Mouse (Mus musculus): Measurements from ENCODE around the gene Ebf1. TPM values are rescaled to one million over a fixed set of nuclear protein-coding genes. Genes with fewer than 3 reads are reported as not detected.

Ebf1 gene
- polyA plus RNA-seq, 1 experiment from 2014 or later = 10.0 TPM

DNA sequence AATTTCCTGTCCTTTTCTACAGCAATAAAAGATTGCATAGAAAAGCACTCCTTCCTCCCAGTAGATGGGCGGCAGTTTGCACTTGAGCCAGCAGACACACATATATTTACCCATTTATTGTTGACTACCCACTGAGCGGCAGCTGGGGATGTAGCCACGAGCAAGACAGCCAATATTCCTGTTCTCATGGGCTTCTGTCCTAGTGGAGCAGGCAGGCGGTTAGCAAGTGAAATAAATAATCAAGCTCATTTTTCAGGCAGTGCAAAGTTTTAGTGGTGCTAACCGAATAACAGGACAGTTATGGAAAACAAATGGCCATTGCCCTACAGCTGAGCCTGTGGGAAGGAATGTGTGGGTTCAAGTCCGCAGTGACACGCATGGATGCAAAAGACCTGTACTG is 196.4 kb downstream of the Ebf1 start:
- H3K36me3 ChIP-seq (ENCODE audit: control insufficient read depth, insufficient read depth, low read length) = no peaks in the 10 kb centered on the region
- no peak overlapping the region for H3K27ac ChIP-seq (ENCODE audit: low read depth)
- H3K4me3 ChIP-seq (ENCODE audit: low read depth, low read length) = no peak overlapping the region
- H3K9me3 ChIP-seq (ENCODE audit: control insufficient read depth, low read length) = no peaks in the 10 kb centered on the region
- DNase-seq (ENCODE audit: low spot score) (no peak), ATAC-seq (replicated peaks; ENCODE audit: low FRiP score, low TSS enrichment, low read depth) (no peak)
- H3K4me2 ChIP-seq (ENCODE audit: low read length) = no peak overlapping the region
- 63% methylated on average over 7 of the region's 7 CpGs for WGBS
- H3K9ac ChIP-seq (ENCODE audit: low read length) = no peak overlapping the region
- H3K27me3 ChIP-seq (replicated peaks; ENCODE audit: control insufficient read depth, insufficient read depth, low read length) = no peaks in the 10 kb centered on the region
- no peaks in the 10 kb centered on the region for H3K4me1 ChIP-seq (replicated peaks; ENCODE audit: control insufficient read depth, insufficient read depth, low read length)

DNA sequence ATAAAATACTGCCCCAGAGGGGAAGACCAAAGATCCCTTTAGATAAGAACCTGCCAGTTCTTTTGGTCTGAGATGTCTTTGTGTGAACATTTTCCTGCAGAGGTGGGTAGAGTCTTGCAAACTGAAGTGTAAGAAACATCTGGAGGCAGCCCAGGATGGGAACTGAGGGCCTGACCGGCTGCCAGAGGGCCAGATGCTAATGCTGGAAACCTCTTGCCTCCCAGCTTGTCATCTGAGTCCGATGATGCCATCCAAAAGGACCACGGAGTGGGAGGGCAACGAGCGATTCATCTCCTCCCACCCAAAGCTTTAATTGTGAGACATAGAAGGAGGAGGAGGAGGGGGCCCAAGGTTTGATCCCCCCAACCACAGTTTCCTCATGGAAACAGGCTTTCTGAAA is 197.7 kb downstream of the Ebf1 start:
- Histone ChIP-seq H3K27ac (ENCODE audit: low read depth) (no peak overlapping the region), H3K4me1 (replicated peaks; ENCODE audit: control insufficient read depth, insufficient read depth, low read length) (no peaks in the 10 kb centered on the region), H3K27me3 (replicated peaks; ENCODE audit: control insufficient read depth, insufficient read depth, low read length) (no peaks in the 10 kb centered on the region), H3K9me3 (ENCODE audit: control insufficient read depth, low read length) (no peaks in the 10 kb centered on the region), H3K36me3 (ENCODE audit: control insufficient read depth, insufficient read depth, low read length) (no peaks in the 10 kb centered on the region), H3K4me2 (ENCODE audit: low read length) (no peak overlapping the region), H3K9ac (ENCODE audit: low read length) (no peak overlapping the region), H3K4me3 (ENCODE audit: low read depth, low read length) (no peak overlapping the region)
- DNase-seq (ENCODE audit: low spot score) (no peak), ATAC-seq (replicated peaks; ENCODE audit: low FRiP score, low TSS enrichment, low read depth) (no peak)
- WGBS = 83% methylated on average over 5 of the region's 5 CpGs

DNA sequence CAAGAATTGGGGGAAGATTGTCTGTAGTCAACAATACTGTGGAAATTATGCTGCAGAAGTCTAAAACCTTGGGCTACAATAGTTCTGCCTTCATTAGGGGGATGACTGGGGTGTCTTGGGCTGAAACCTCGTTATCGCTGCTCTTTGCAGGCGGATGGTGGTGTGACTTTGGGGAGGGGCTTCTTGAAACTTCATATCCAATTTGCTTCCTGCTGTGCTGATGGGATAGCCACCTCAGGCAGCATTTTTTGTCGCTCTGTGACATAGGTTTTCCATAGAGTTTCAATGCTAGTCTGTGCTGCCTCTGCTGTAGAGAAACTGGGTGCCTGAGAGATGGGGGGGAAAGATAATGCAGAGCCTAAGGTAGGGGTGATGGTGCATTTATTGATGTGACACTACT is 198.9 kb downstream of the Ebf1 start:
- DNase-seq (ENCODE audit: low spot score) (no peak), ATAC-seq (replicated peaks; ENCODE audit: low FRiP score, low TSS enrichment, low read depth) (no peak)
- no peaks in the 10 kb centered on the region for H3K9me3 ChIP-seq (ENCODE audit: control insufficient read depth, low read length)
- H3K4me2 ChIP-seq (ENCODE audit: low read length) = no peak overlapping the region
- H3K4me3 ChIP-seq (ENCODE audit: low read depth, low read length) = no peak overlapping the region
- no peak overlapping the region for H3K9ac ChIP-seq (ENCODE audit: low read length)
- H3K27ac ChIP-seq (ENCODE audit: low read depth) = no peak overlapping the region
- H3K27me3 ChIP-seq (replicated peaks; ENCODE audit: control insufficient read depth, insufficient read depth, low read length) = no peaks in the 10 kb centered on the region
- H3K4me1 ChIP-seq (replicated peaks; ENCODE audit: control insufficient read depth, insufficient read depth, low read length) = no peaks in the 10 kb centered on the region
- 84% methylated on average over 4 of the region's 4 CpGs for whole genome bisulfite sequencing
- no peaks in the 10 kb centered on the region for H3K36me3 ChIP-seq (ENCODE audit: control insufficient read depth, insufficient read depth, low read length)

DNA sequence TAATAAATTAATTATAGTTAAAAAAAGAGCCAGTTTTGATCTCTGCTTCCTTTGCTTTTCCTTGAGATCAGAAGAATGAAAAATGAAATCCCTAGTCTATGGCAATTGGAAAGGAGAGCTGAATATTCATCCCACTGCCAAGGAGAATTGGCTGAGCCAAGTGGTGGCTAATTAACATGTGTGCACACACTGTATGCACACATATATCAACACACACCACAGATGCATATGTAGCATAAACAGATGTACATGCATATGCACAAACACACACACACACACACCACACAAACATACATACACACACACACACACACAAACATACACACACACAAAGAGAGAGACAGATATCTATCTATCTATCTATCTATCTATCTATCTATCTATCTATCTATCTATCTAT is 205.2 kb downstream of the Ebf1 start:
- Histone ChIP-seq H3K4me1 (replicated peaks; ENCODE audit: control insufficient read depth, insufficient read depth, low read length) (no peaks in the 10 kb centered on the region), H3K4me3 (ENCODE audit: low read depth, low read length) (no peak overlapping the region), H3K27ac (ENCODE audit: low read depth) (no peak overlapping the region), H3K9ac (ENCODE audit: low read length) (no peak overlapping the region), H3K9me3 (ENCODE audit: control insufficient read depth, low read length) (no peaks in the 10 kb centered on the region), H3K4me2 (ENCODE audit: low read length) (no peak overlapping the region), H3K36me3 (ENCODE audit: control insufficient read depth, insufficient read depth, low read length) (no peaks in the 10 kb centered on the region), H3K27me3 (replicated peaks; ENCODE audit: control insufficient read depth, insufficient read depth, low read length) (no peaks in the 10 kb centered on the region)
- DNase-seq (ENCODE audit: low spot score) (no peak), ATAC-seq (replicated peaks; ENCODE audit: low FRiP score, low TSS enrichment, low read depth) (no peak)

DNA sequence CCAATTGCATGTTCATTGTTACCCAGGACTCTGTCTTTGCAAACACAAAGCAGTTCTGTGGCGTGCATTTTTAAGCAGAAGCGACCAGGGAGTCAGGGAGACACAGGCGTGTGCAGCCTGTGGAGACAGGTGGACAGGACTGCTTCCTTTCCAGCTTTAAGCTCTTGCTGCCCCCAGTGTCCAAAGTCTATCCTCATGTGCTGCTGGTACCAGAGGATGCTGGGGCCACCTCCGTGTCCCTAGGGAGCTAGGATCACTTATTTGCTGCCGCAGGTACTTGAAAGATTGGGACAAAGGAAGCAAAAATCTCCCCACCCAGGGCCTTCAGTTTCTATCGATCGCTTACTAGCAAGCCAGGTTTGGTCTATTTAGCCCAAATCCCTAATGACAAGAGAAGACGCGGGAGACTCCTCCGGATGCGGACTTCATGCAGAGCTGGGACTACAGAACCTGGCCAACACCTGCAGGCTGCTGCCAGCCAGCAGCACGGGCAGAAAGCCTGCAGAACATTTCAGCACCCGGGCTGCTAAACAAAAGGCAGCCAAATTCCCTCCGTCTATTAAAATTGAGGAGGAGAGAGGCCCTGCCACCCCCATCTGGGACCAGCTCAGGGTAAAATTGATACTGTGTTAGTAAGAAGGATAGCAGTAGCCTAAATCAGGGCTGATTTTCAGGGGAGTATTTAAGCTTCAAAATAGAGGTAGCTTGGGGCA is 215.3 kb downstream of the Ebf1 start:
- H3K4me3 ChIP-seq (ENCODE audit: low read depth, low read length) = no peak overlapping the region
- H3K27ac ChIP-seq (ENCODE audit: low read depth) = no peak overlapping the region
- WGBS = 21% methylated on average over 14 of the region's 14 CpGs
- H3K36me3 ChIP-seq (ENCODE audit: control insufficient read depth, insufficient read depth, low read length) = no peaks in the 10 kb centered on the region
- H3K27me3 ChIP-seq (replicated peaks; ENCODE audit: control insufficient read depth, insufficient read depth, low read length) = peaks cover 16% of the 10 kb centered on the region
- ATAC-seq (replicated peaks; ENCODE audit: low FRiP score, low TSS enrichment, low read depth) = no peak
- no peak overlapping the region for H3K9ac ChIP-seq (ENCODE audit: low read length)
- H3K4me1 ChIP-seq (replicated peaks; ENCODE audit: control insufficient read depth, insufficient read depth, low read length) = no peaks in the 10 kb centered on the region
- H3K4me2 ChIP-seq (ENCODE audit: low read length) = no peak overlapping the region
- H3K9me3 ChIP-seq (ENCODE audit: control insufficient read depth, low read length) = no peaks in the 10 kb centered on the region
- no peak for DNase-seq (ENCODE audit: low spot score)

DNA sequence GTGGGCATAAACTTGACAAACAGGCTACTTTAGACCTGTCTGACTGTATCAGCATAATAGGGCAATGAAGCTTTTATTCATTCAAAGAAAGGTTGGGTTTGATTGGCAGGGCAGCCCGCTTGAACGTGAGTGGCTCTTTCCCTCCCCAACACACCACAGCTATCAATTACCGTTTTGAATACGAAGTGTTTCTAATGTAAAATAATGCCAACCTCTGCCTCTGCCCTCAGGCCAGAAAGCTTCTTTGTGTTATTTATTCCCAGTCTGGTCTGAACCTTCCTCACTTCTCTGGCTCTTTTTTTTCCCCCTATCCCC is 215.8 kb downstream of the Ebf1 start:
- Histone ChIP-seq H3K9me3 (ENCODE audit: control insufficient read depth, low read length) (no peaks in the 10 kb centered on the region), H3K4me1 (replicated peaks; ENCODE audit: control insufficient read depth, insufficient read depth, low read length) (no peaks in the 10 kb centered on the region), H3K27ac (ENCODE audit: low read depth) (no peak overlapping the region), H3K36me3 (ENCODE audit: control insufficient read depth, insufficient read depth, low read length) (no peaks in the 10 kb centered on the region), H3K27me3 (replicated peaks; ENCODE audit: control insufficient read depth, insufficient read depth, low read length) (peaks cover 16% of the 10 kb centered on the region), H3K4me2 (ENCODE audit: low read length) (0 out of 2 replicates have a peak overlapping the region, but pooled peaks have one; percentile 9), H3K9ac (ENCODE audit: low read length) (no peak overlapping the region), H3K4me3 (ENCODE audit: low read depth, low read length) (no peak overlapping the region)
- WGBS = 13% methylated on average over 4 of the region's 4 CpGs
- no peak for ATAC-seq (replicated peaks; ENCODE audit: low FRiP score, low TSS enrichment, low read depth)
- no peak for DNase-seq (ENCODE audit: low spot score)

DNA sequence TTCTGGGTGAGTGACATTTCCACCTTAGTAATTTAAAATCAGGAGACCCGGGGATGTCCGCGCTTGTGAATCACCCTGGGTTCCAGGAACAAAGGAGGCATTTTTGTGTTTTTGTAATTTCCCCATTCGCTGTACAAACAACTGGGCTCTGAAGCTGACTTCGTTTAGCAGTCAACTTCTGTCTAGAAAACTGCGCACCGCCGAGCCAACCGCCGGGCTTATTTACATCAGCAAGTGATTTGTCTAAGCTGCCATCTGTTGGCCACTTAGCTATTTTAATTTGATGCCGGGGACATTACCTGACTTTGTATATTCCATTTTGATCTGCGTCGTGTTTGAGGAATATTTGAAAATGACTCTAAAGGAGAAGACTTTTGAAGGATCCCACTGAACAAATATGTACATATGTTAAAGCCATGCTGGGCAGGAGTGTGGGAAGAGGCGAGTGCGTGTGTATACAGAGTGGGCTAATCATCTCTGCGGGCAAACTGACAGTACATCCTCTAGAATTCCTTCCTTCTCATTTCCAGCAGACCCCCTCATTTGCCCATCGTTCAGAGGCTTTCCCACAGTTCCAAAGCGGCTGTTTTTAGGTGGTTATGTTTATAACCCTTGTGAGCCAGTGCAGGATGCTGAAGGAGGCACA is 216.4 kb downstream of the Ebf1 start:
- Histone ChIP-seq H3K9ac (ENCODE audit: low read length) (no peak overlapping the region), H3K4me1 (replicated peaks; ENCODE audit: control insufficient read depth, insufficient read depth, low read length) (no peaks in the 10 kb centered on the region), H3K27ac (ENCODE audit: low read depth) (no peak overlapping the region), H3K4me3 (ENCODE audit: low read depth, low read length) (no peak overlapping the region), H3K27me3 (replicated peaks; ENCODE audit: control insufficient read depth, insufficient read depth, low read length) (peaks cover 16% of the 10 kb centered on the region), H3K9me3 (ENCODE audit: control insufficient read depth, low read length) (no peaks in the 10 kb centered on the region), H3K4me2 (ENCODE audit: low read length) (0 out of 2 replicates have a peak overlapping the region, but pooled peaks have one; percentile 9), H3K36me3 (ENCODE audit: control insufficient read depth, insufficient read depth, low read length) (no peaks in the 10 kb centered on the region)
- WGBS = 30% methylated on average over 18 of the region's 18 CpGs
- ATAC-seq (replicated peaks; ENCODE audit: low FRiP score, low TSS enrichment, low read depth) (no peak), DNase-seq (ENCODE audit: low spot score) (no peak)

DNA sequence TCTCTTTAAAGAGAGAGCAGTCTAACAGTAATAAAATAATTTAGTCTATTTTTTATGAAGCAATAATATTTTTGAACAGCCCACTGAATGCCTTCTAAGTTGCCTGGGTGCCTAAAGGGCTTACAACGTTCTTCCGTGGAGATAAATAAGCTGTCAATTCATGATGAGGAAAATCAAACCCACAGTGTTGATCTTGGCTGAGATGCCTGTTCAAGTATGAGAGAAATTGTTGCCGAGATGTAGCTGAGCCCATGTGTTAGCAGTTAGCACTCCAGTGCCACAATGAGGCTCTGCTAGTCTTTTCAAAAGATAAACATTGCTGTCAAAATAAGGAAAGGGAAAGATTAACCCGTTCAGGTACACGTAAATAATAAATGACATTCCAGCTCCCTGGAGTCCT is 218.0 kb downstream of the Ebf1 start:
- Histone ChIP-seq H3K4me3 (ENCODE audit: low read depth, low read length) (no peak overlapping the region), H3K27ac (ENCODE audit: low read depth) (no peak overlapping the region), H3K4me1 (replicated peaks; ENCODE audit: control insufficient read depth, insufficient read depth, low read length) (no peaks in the 10 kb centered on the region), H3K27me3 (replicated peaks; ENCODE audit: control insufficient read depth, insufficient read depth, low read length) (peaks cover 16% of the 10 kb centered on the region), H3K9ac (ENCODE audit: low read length) (no peak overlapping the region), H3K9me3 (ENCODE audit: control insufficient read depth, low read length) (no peaks in the 10 kb centered on the region), H3K36me3 (ENCODE audit: control insufficient read depth, insufficient read depth, low read length) (no peaks in the 10 kb centered on the region), H3K4me2 (ENCODE audit: low read length) (no peak overlapping the region)
- DNase-seq (ENCODE audit: low spot score) (no peak), ATAC-seq (replicated peaks; ENCODE audit: low FRiP score, low TSS enrichment, low read depth) (no peak)
- WGBS = 13% methylated on average over 5 of the region's 5 CpGs

DNA sequence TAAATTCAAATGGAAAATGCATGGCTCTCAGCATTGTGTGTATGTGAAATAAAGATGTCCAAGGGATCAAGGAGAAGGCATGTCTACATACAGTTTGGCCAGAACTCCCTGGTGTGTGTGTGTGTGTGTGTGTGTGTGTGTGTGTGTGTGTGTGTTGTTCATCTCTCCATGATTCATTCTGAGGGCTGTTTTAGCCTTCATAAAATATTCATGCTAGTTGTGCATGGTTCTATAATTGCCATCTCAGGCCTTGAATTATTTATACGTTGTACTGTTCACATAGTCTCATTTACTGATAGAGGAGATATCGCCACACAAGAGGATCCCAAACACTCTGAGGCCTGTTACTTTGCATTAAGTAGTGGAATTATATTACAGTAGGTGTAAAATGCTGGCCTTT is 220.5 kb downstream of the Ebf1 start:
- 94% methylated on average over 2 of the region's 2 CpGs for WGBS

More for the DNA sequence above, 220.5 kb downstream of the Ebf1 start:
- H3K27ac ChIP-seq (ENCODE audit: low read depth) = no peak overlapping the region
- H3K9ac ChIP-seq (ENCODE audit: low read length) = no peak overlapping the region
- no peaks in the 10 kb centered on the region for H3K4me1 ChIP-seq (replicated peaks; ENCODE audit: control insufficient read depth, insufficient read depth, low read length)
- peaks cover 10% of the 10 kb centered on the region for H3K27me3 ChIP-seq (replicated peaks; ENCODE audit: control insufficient read depth, insufficient read depth, low read length)
- no peaks in the 10 kb centered on the region for H3K36me3 ChIP-seq (ENCODE audit: control insufficient read depth, insufficient read depth, low read length)
- no peak for ATAC-seq (replicated peaks; ENCODE audit: low FRiP score, low TSS enrichment, low read depth)
- no peak overlapping the region for H3K4me3 ChIP-seq (ENCODE audit: low read depth, low read length)
- H3K9me3 ChIP-seq (ENCODE audit: control insufficient read depth, low read length) = no peaks in the 10 kb centered on the region
- no peak for DNase-seq (ENCODE audit: low spot score)
- H3K4me2 ChIP-seq (ENCODE audit: low read length) = no peak overlapping the region
